Mouse (Mus musculus) spleen, adult 2 months (tissue): ENCODE data around the gene Neurl4. TPM values are rescaled to one million over a fixed set of nuclear protein-coding genes. Genes with fewer than 3 reads are reported as not detected.
A peak's percentile ranks its signal among the peaks of the same experiment; 100 is the strongest.

ENCODE experiments used
- DNase-seq, 2 experiments: peaks; one replicate each; pipeline versions ENCODE4 v3.0.0 to v3.0.0-alpha.2; 2012 to 2021; ENCODE audit warnings: low spot score in 2 of 2, low read depth in 1 of 2
- H3K27ac ChIP-seq: fragments of 200-500 bp; 2 replicates; pipeline ENCODE4 v1.5.1; 2012; ENCODE audit warnings: low read length, inconsistent platforms; ENCODE audit not compliant: insufficient read depth
- H3K27me3 ChIP-seq: fragments of 200-500 bp; 2 replicates; pipeline ENCODE4 v1.6.1; 2012; ENCODE audit warnings: mild to moderate bottlenecking, moderate library complexity, low read length, inconsistent platforms; ENCODE audit not compliant: control insufficient read depth, insufficient read depth
- H3K36me3 ChIP-seq: fragments of 200-500 bp; 2 replicates; pipeline ENCODE4 v1.6.1; 2012; ENCODE audit warnings: mild to moderate bottlenecking, low read length, inconsistent platforms; ENCODE audit not compliant: control insufficient read depth, insufficient read depth
- H3K4me1 ChIP-seq: fragments of 200-500 bp; 2 replicates; pipeline ENCODE4 v1.6.1; 2011; ENCODE audit warnings: inconsistent platforms; ENCODE audit not compliant: control insufficient read depth, insufficient read depth, insufficient read length
- H3K4me3 ChIP-seq: fragments of 200-500 bp; 2 replicates; pipeline ENCODE4 v1.5.1; 2011; ENCODE audit warnings: mild to moderate bottlenecking, inconsistent platforms; ENCODE audit not compliant: insufficient read depth, insufficient read length; ENCODE audit errors: extremely low read depth
- CTCF ChIP-seq: fragments of 200-500 bp; IDR thresholded peaks from 2 replicates; pipeline ENCODE4 v1.5.1; 2011; ENCODE audit warnings: mild to moderate bottlenecking, inconsistent platforms; ENCODE audit not compliant: insufficient read depth, insufficient read length, insufficient replicate concordance; ENCODE audit errors: extremely low read depth
- POLR2A ChIP-seq: fragments of 200-500 bp; IDR thresholded peaks from 2 replicates; pipeline ENCODE4 v1.6.1; 2011; ENCODE audit warnings: low read depth, low read length, inconsistent platforms
- WGBS: fragments of 180-500 bp; shearing (Covaris S2); methylation state at CpG from one replicate; pipeline ENCODE4 v1.1.7; 2018; 5-methylcytosine and 5-hydroxymethylcytosine counted together
- polyA plus RNA-seq: library from polyadenylated mRNA; depleted of rRNA; stranded (reverse); fragments of >200 nt; gene quantifications from 2 replicates; pipeline ENCODE4 v1.2.3, GENCODE M21; 2012

Neurl4 gene
- polyA plus RNA-seq, 1 experiment = 43.3 TPM

- TF ChIP-seq POLR2A = no peak
- TF ChIP-seq CTCF = peak; percentile 87
- H3K36me3 ChIP-seq = no peaks in the 10 kb centered on the region
- no peak overlapping the region for H3K4me3 ChIP-seq
- H3K27ac ChIP-seq = no peak overlapping the region; the same call in 1 of the 2 replicates
- H3K27me3 ChIP-seq = no peaks in the 10 kb centered on the region
- WGBS = 3% methylated on average over 12 of the region's 12 CpGs
- peak; percentile 68 to 80 for DNase-seq
- H3K4me1 ChIP-seq = peaks cover 5% of the 10 kb centered on the region; the same call in 1 of the 2 replicates
Observed at GRCm38 (mm10) chr11:69876867-69877266, 24.0 kb upstream of the Neurl4 start.

- Histone ChIP-seq H3K27me3 (no peaks in the 10 kb centered on the region), H3K4me3 (no peak within 1 kb of the TSS), H3K27ac (no peak within 1 kb of the TSS), H3K4me1 (peaks cover 5% of the 10 kb centered on the region; the same call in 1 of the 2 replicates), H3K36me3 (no peaks in the 10 kb centered on the region)
- TF ChIP-seq CTCF = no peak
- no peak for TF ChIP-seq POLR2A
- DNase-seq = no peak
- 86% methylated on average over 11 of the region's 11 CpGs for WGBS
Observed at GRCm38 (mm10) chr11:69877878-69878277, 23.0 kb upstream of the Neurl4 start, which contains the start of gene Tmem95. TSS of gene Tmem95 (minus strand) at chr11:69878018.

GRCm38 (mm10) chr11:69878399-69878798 is 22.5 kb upstream of the Neurl4 start:
- no peak overlapping the region for H3K4me3 ChIP-seq
- no peak overlapping the region for H3K27ac ChIP-seq
- TF ChIP-seq CTCF (no peak), POLR2A (no peak)
- peaks cover 2% of the 10 kb centered on the region for H3K36me3 ChIP-seq
- 95% methylated on average over 3 of the region's 3 CpGs for WGBS
- peaks cover 5% of the 10 kb centered on the region; the same call in 1 of the 2 replicates for H3K4me1 ChIP-seq
- DNase-seq = no peak
- H3K27me3 ChIP-seq = no peaks in the 10 kb centered on the region

- no peak for DNase-seq
- peaks cover 5% of the 10 kb centered on the region; the same call in 1 of the 2 replicates for H3K4me1 ChIP-seq
- no peak overlapping the region for H3K27ac ChIP-seq
- H3K36me3 ChIP-seq = peaks cover 7% of the 10 kb centered on the region
- no peak overlapping the region for H3K4me3 ChIP-seq
- TF ChIP-seq POLR2A (no peak), CTCF (no peak)
- 79% methylated on average over 6 of the region's 6 CpGs for WGBS
- no peaks in the 10 kb centered on the region for H3K27me3 ChIP-seq
Observed at GRCm38 (mm10) chr11:69878952-69879351, 21.9 kb upstream of the Neurl4 start.

DNA sequence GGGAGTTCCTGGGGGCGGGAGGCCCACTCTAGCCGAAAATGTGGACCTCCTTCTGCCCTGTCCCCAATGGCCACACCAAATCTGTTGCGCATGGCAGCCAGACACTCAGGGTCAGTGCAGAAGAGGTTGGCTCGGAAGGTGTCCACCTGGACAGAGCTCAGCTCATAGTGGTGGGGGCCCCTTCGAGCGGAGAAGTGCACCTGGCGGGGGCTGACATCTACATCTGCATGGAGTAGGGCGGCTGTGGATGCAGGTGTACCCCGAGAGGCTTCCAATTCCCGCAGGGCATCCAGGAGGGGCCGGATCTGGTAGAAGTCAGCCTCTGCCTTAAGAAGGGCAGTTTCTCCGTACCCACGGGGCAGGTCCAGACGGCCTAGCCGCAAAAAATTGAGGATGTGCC is 21.2 kb upstream of the Neurl4 start:
- Histone ChIP-seq H3K4me1 (peaks cover 5% of the 10 kb centered on the region; the same call in 1 of the 2 replicates), H3K27ac (no peak overlapping the region; the same call in 1 of the 2 replicates), H3K4me3 (no peak overlapping the region; the same call in 1 of the 2 replicates)

DNA sequence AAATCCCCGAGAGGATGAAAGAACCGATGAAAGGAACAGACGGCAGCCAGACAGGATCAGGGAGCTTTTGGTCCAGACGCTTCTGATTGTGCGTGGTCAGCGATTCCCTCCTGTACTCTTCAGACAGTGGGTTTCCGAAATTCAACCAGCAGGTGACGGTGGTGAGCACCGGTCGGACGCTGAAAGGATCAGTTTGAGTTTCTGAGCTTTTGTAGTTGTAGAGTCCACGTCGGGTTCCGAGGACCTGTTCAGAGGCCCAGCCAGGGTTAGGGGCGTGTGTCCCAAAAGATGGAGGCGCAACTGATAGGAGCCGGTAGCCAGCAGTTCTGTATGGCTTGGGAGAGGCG is 20.4 kb upstream of the Neurl4 start:
- 2% methylated on average over 18 of the region's 18 CpGs for WGBS
- Histone ChIP-seq H3K36me3 (peaks cover 22% of the 10 kb centered on the region), H3K4me3 (peak overlapping the region; percentile 70), H3K4me1 (peaks cover 5% of the 10 kb centered on the region; the same call in 1 of the 2 replicates), H3K27me3 (no peaks in the 10 kb centered on the region), H3K27ac (peak overlapping the region; percentile 93)
- TF ChIP-seq CTCF (peak; percentile 82; the same call in 1 of the 2 replicates), POLR2A (no peak)
- peak; percentile 55 to 75 for DNase-seq

More for the DNA sequence above, 21.2 kb upstream of the Neurl4 start:
- WGBS = 87% methylated on average over 15 of the region's 15 CpGs
- no peak for DNase-seq
- Histone ChIP-seq H3K27me3 (no peaks in the 10 kb centered on the region), H3K36me3 (peaks cover 14% of the 10 kb centered on the region)
- TF ChIP-seq CTCF (no peak), POLR2A (no peak)

GRCm38 (mm10) chr11:69880853-69881603 is 19.8 kb upstream of the Neurl4 start, which contains the start of gene Kctd11:
TSS of gene Kctd11 (minus strand) at chr11:69881406.
- Histone ChIP-seq H3K4me3 (peak within 1 kb of the TSS; percentile 70), H3K27ac (peak within 1 kb of the TSS; percentile 93), H3K36me3 (peaks cover 24% of the 10 kb centered on the region), H3K4me1 (peaks cover 5% of the 10 kb centered on the region; the same call in 1 of the 2 replicates), H3K27me3 (no peaks in the 10 kb centered on the region)
- peak; percentile 76 to 86 for DNase-seq
- TF ChIP-seq POLR2A = no peak; the same call in 1 of the 2 replicates
- peak; percentile 60; the same call in 1 of the 2 replicates for TF ChIP-seq CTCF
- under 1% methylated on average over 46 of the region's 46 CpGs for WGBS
